Mouse (Mus musculus): ENCODE measurements around the gene Klhl3. TPM values are rescaled to one million over a fixed set of nuclear protein-coding genes. Genes with fewer than 3 reads are reported as not detected.

Gene Klhl3
- total RNA-seq, 2 experiments from 2014 or later, result 24.2 to 24.3 TPM

DNA sequence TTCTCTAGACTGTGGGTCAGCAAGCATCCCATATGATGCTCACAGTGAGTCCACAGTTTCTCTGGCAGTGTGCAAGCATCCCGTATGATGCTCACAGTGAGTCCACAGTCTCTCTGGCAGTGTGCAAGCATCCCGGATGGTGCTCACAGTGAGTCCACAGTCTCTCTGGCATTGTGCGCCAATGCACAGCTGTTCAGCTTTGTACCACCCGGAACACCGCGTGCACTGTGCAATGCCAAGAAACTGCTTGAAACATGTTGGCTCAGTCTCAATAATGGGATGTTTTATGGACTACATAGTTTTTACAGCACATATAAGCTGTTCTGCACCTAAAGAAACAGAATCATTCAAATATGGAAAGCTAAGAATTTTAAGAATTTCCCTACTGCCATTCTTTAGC, 38.9 kb downstream of the Klhl3 start:
- intact Hi-C loops (cut with DNase I), result no loop called here
- peak in 1 of 2 experiments; percentile 41 for DNase-seq (ENCODE audit: extremely low spot score in 1 of 2, low spot score in 2 of 2)

DNA sequence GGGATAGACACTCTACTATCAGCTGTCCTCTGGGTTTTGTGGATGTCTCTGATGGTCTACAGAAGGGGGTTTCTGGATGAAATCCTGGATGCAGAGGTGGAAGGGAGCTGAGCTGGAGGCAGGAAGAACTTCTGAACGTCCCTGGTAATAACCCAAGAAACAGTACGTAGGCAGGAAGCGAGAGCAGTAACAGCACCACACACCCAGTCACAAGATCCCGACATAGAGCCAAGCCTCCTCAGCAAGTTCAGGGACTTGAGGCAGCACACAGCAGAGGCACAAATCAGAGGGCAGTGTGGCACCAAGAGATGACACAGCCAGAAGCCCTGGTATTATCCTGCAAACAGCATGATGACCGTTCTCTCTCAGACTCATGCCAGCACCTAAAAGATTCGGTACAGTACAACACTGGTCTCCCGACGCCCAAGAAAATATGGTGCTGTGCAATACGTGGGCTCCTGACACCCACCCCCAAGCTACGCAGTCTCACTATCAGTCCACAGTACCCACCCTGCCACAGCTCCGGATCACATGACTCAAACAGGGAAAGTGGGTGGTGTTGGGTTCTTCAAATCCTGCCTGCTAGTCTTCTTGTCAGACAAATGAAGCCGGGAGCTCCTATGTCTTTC, 40.0 kb downstream of the Klhl3 start:
- peak in 1 of 2 experiments; percentile 15 for DNase-seq (ENCODE audit: extremely low spot score in 1 of 2, low spot score in 2 of 2)
- intact Hi-C loops (cut with DNase I), result no loop called here

DNA sequence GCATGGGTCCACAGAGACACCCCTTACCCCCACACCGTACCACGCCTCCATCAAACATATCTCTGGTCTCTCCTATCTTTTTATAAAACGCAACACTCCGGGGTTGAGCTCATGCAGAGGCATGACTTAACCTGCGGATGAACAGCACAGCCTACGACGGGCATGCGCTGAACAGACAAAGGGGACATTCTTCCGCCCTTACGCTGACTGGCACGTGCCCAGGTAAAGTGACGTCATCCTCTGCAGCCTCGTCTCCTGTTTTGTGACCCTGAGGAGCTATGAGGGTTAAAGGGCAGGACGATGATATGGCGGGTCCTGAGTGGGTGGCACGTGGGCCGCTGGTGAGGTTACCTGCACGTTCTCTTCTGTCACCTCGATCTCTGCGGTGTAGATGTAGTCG, 42.2 kb downstream of the Klhl3 start:
- no peak for DNase-seq (ENCODE audit: extremely low spot score in 1 of 2, low spot score in 2 of 2)
- intact Hi-C loops (cut with DNase I), result no loop called here

DNA sequence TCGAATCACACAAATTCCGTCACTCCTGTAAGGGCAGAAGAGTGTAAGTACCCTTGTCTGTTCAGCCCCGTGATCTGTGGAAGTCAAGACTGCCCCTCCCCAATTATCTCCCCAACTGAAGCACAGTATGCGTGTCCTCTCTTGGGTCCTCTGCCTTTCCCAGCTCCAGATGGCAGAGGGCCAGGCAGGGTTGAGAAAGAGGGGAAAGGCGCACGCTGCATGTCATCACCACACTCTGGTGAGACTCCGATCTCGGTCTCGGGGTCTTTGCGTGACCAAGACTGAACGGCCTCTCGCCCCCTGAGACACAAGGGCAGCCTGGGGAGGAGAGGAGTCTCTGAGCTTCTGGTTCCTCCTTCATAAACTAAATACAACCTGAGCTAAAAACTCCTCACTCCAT, 42.9 kb downstream of the Klhl3 start:
- intact Hi-C loops (cut with DNase I), result no loop called here
- DNase-seq (ENCODE audit: extremely low spot score in 1 of 2, low spot score in 2 of 2), result no peak

DNA sequence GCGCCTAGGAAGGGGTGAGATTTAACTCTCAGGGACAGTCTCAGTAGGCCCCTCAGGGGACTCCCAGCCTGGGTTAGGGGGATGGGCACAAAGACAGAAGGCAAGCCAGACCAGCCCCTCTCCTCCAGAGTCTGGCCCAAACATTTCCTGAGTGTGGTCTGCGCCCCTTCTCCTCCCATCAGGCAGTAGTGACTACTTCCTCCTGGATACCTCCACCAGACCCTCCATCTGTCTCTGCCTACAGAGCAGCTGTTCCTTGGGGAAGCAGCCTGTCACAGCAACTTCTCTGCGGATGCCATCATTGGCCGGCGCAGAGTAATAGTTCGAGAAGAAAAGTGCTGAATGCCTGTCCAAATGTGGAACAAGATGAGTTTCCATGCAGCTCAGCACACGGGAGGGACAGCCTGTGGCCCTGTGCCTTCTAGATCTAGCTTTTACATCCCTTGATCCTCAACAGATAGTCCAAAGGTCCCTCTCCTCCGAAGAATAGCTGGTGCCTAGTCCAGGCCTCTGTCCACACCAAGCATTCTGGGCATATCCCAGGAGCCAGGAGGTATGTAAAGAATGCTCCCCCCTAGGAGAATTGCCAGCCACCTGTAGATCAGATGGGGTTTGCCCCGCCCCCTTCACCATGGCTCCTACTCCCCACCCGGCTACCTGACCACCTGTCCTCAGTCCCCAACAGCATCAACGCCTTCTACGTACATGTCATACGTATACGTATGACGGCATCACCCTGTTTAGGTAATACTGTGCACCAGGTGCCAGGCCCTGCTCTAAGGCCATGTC, 44.8 kb downstream of the Klhl3 start:
- DNase-seq (ENCODE audit: extremely low spot score in 1 of 2, low spot score in 2 of 2), result peak; percentile 52 to 62
- intact Hi-C loops (cut with DNase I), result no loop called here

DNA sequence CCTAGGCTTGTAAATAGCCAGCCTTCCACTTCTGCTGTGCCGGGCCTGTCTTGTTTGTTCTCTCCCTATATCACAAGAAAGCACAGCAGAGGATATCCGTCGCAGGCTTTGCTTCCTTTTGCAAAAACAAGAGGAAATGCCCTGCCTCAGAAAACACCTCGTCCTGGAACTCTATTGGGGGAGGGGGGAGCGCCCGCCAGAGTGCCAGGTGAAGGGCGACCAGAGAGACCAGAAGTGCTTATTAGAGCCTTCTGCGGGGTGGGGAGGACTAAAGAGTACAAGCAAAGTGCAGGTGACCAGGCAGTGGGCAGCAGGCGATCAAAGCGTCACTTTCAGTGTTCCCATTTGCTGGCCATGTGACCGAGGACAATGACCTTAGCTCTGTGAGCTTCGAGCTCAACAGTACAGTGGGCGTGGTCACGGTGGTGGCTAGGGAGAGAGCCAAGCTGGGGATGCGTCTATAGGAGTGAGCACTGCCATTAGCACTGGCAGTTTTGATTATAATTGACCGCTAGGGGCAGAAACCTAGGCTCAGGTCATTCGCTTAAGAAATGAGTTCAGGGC, 45.8 kb downstream of the Klhl3 start:
- peak in 1 of 2 experiments; percentile 89 for DNase-seq (ENCODE audit: extremely low spot score in 1 of 2, low spot score in 2 of 2)
- intact Hi-C loops (cut with DNase I), result no loop called here

DNA sequence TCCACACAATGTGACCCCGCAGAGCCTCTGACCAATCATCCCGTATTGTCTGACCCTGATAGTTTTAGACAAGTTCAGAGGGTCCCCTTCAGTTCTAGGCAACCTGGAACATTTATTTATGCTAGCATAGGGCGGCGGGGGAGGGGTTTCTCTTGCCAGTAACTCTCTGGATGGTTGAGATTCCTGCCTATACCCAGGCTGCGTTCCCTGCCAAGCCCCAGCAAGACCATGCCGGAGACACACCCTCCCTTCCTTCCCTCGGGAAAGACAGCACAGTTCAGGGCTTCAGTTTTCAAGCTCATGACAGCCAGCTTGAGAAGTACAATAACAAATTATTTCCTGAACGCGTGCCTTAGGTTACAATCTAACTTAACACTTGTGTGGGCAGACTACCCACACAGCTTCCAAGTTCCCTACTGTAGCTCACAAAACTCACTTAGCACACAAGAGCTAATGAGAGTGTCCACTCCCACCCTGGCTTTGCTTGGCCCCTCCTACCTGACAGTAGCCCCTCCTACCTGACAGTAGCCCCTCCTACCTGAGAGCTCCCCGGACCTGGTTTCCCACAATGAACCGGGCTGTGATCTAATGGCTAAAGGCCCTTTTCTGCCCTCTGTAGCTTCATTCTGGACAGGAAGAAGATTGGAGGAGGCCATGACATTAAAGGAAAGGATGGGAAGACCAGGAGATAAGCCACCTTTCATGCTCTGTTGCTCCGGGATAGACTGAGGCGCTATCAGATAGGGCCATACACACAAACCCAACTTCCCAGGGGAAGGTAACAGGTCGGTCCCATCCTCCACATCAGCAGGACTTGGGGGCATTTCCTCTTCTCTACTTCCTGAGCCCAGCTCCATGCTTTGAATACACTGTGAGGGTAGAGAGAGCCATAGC, 46.6 kb downstream of the Klhl3 start:
- intact Hi-C loops (cut with DNase I), result no loop called here

DNA sequence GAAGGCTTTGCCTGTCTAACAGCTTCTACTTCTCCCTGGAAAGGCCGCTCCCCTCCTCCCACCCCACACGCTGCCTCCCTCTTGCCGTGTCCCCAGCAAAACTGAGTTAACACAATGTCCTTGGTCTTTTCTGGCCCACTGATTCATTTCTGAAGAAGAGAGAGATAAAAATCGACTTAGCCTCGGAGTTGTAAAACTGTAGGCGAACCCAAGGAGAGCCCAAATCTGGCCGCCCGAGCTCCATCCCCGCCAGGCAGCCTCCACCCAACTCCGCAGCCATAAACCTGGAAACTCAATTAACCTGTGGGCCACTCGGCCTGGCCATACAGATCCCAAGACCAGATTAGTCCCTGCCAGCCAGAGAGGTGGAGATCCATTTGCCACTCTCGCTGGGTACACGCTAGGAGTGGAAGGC, 47.3 kb downstream of the Klhl3 start:
- intact Hi-C loops (cut with DNase I), result no loop called here
- no peak for DNase-seq (ENCODE audit: extremely low spot score in 1 of 2, low spot score in 2 of 2)

More for the DNA sequence above, 46.6 kb downstream of the Klhl3 start:
- peak in 1 of 2 experiments; percentile 64 for DNase-seq (ENCODE audit: extremely low spot score in 1 of 2, low spot score in 2 of 2)

DNA sequence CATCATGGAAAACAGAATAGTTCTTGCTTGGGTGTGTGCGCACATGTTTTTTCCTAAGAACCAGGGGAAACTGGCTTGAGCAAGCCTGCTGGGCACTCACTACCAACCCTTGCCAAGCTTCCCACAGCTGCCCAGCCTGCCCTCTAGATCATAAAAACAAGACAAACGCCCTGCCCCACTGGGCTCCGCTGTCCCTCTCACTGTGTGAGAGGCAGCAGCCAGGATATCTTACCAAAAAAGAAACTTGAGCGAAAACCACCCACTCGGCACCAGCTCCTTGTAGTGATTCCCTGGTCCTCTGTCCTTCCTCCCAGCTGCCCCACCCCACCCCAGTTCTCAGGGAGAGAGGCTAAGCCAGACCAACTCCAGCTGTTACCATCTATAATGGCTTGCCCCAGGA, 48.1 kb downstream of the Klhl3 start:
- intact Hi-C loops (cut with DNase I), result no loop called here
- no peak for DNase-seq (ENCODE audit: extremely low spot score in 1 of 2, low spot score in 2 of 2)

DNA sequence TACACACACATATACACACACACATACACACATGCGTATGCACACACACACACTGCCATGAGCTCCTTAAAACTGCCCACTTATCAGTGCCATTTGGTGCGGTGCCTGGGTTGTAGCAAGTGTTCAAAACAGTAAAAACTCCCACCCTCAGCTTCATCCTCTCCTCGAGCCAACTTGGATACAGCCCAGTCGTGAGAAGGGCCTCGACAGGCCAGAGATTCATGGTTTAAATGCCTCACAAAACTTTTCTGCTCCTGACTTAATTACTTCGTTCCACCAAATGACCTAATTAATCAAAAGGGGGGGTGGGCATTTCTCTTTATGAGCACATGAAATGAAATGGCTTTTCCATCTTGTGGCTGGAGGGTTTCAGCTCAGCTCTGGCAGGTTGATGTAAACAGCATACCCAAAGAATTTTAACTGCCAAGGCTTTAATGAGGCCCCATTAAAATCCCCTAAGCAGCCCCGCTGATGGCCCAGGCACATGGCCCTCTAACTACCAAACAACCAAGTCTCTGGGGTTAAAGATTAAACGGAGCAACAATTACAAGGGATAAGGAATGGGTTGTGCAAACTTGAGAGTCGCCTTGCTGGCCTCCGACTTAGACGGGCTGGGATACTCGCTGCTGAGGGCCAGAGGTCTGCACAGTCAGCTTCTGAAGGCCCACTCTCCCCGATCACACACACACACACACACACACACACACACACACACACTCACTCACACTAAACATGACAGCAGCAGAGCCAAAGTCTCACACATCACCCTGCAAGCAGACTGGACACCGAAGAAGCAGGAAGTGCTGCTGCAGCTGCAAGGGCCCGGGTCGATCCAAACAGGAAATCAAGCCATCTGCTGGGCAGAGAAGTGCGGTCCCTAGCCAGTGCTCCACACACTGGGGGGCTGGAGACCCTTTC, 55.2 kb downstream of the Klhl3 start:
- peak; percentile 30 to 69 for DNase-seq (ENCODE audit: extremely low spot score in 1 of 2, low spot score in 2 of 2)

DNA sequence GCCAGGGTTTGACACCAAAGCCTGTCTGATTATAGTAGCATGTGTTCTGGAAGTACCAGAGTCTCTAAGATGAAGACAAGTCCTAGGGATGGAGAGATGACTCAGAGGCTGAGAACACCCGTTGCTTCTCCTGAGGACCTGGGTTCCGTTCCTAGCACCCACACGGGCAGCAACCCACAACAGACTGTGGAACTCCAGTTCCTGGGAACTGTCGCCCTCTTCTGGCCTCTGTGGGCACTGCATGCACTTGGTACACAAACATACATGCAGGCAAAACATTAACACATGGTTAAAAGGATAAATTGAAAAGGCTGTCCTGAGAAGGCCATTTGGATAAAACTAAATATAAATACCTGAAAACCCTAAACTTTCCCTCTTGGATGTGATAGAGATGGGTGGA, 56.8 kb downstream of the Klhl3 start:
- DNase-seq (ENCODE audit: extremely low spot score in 1 of 2, low spot score in 2 of 2), result no peak
- intact Hi-C loops (cut with DNase I), result no loop called here

More for the DNA sequence above, 55.2 kb downstream of the Klhl3 start:
- intact Hi-C loops (cut with DNase I), result no loop called here

DNA sequence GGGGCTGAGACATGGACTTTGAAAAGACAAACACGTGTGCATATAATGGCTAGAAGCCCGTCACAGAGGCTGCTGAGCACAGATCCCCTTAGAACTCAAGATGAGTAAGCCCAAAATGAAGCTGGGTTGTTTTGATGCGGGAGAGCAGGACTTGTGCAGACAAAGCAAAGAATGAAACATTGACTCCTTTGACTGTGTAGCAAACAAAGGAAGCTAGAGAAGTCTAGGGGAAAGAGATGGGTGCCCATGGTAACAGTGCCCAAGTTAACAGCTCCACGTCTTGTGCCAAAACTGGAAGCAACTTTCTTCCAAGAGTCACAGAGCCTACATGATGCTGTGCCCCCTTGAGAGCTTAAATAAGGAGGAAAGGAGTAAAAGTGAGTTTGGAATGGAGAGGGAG, 59.8 kb downstream of the Klhl3 start:
- intact Hi-C loops (cut with DNase I), result no loop called here

DNA sequence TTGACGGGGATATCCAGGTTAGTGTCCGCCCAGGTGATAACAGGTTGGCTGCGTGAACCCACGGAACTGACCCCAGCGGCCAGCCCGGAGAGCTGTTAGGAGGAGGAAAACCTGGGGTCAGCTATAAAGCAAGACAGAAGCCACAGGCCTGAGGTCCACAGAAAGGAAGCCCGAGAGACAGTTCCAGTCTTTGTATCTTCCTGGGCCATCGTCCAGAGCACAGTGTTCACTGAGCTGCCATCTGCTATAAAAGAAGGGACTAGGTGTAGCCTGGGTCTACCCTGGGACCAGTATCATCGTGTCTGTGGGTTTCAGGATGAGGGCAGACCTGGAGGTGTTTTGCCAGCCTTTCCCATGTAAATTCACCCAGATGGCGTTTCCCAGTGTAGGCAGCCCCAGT, 61.7 kb downstream of the Klhl3 start:
- intact Hi-C loops (cut with DNase I), result no loop called here
- DNase-seq (ENCODE audit: extremely low spot score in 1 of 2, low spot score in 2 of 2), result no peak

More for the DNA sequence above, 59.8 kb downstream of the Klhl3 start:
- DNase-seq (ENCODE audit: extremely low spot score in 1 of 2, low spot score in 2 of 2), result no peak

DNA sequence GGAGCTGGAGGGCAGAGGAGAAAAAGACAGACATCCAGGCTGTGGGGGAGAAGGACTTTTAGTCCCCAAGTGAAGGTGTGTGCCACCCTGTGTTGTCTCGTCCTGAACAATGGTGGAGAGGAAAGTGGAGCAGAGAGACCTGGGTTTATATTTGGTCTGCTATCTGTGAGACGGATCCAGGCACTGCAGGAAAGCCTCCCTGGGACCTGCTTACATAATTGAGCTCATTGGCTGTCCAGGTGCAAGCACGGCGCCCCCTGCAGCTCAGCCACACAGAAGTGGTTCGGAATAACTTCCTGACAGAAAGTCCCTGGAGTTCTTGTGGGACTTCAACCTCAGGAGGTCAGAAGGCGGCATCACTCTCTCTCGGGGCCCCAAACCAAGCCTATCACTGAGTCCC, 62.1 kb downstream of the Klhl3 start:
- intact Hi-C loops (cut with DNase I), result no loop called here
- no peak for DNase-seq (ENCODE audit: extremely low spot score in 1 of 2, low spot score in 2 of 2)

DNA sequence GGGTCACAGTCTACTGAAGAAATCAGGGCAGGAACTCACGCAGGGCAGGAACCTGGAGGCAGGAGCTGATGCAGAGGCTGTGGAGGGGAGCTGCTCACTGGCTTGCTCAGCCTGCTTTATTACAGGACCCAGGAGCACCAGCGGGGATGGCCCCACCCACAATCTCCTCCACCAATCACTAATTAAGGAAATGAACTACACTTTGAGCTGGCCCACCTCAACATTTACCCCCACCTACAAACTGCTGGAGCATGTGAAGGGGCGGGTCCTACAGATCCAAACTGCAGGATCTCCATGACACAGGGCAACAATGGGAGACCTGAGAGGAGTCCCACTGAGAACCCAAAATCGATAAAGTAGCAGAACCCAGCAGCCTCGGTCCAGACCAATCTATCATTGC, 64.3 kb downstream of the Klhl3 start:
- DNase-seq (ENCODE audit: extremely low spot score in 1 of 2, low spot score in 2 of 2), result no peak
- intact Hi-C loops (cut with DNase I), result no loop called here

DNA sequence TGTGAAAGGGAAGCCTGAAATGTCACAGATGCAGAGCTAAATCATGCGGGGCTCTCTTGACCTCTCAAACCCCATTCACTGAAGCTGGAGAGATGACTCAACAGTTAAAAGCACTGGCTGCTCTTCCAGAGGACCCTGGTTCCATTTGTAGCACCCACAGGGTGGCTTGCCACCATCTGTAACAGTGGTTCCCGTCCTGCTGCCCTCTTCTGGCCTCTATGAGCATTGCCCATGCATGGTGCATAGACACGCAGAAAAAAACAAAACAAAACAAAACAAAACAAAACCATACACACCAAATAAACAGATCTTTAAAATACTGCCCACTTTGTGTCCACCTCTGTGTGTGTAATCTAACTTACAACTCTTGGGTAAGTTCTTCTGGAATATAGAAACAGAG, 65.3 kb downstream of the Klhl3 start:
- DNase-seq (ENCODE audit: extremely low spot score in 1 of 2, low spot score in 2 of 2), result no peak

DNA sequence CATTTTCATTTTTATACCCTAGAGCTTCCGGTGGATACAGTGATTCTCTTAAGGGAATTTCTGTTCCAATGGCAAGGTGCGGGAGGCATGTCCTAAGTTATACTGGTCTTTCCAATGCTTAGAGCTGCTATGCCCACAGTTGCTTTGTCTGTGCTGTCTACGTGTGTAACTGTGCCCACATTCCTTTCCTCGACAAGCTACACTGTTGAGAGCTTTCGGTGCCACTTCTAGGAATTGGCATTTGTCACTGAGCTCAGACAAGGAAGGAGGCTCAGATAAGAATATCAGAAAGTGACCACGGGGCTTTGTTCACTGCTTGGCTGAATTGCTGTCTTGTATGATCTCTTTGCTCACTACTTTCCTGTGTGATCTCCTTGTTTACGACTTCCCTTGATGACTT, 67.2 kb downstream of the Klhl3 start:
- intact Hi-C loops (cut with DNase I), result no loop called here

More for the DNA sequence above, 65.3 kb downstream of the Klhl3 start:
- intact Hi-C loops (cut with DNase I), result no loop called here

DNA sequence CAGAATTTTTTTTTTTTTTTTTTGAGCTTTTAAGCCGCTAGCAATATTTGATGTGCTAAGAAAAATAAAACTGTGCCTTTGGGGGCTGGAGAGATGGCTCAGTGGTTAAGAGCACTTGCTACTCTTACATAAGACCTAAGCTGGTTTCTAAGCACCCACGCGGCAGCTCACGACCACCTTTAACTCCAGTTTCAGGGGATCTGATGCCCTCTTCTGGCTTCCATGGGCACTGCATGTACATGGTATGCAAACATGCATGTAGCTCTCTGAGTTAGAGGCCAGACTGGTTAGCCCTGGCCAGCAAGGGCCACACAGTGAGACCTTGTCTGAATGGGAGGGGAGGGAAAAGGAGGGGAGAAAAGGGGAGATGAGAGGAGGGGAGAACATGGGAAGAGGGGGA, 68.1 kb downstream of the Klhl3 start:
- no peak for DNase-seq (ENCODE audit: extremely low spot score in 1 of 2, low spot score in 2 of 2)

More for the DNA sequence above, 67.2 kb downstream of the Klhl3 start:
- DNase-seq (ENCODE audit: extremely low spot score in 1 of 2, low spot score in 2 of 2), result no peak

More for the DNA sequence above, 68.1 kb downstream of the Klhl3 start:
- intact Hi-C loops (cut with DNase I), result no loop called here

Data from left cerebral cortex, postnatal 10 days (tissue).